Mouse (Mus musculus) intestine, embryonic 15.5 days (tissue): ENCODE results near the gene Pih1d1. TPM values are rescaled to one million over a fixed set of nuclear protein-coding genes. Genes with fewer than 3 reads are reported as not detected.
"Not testable (repeated sequence)": the region's sequence is repeated elsewhere in the genome, so short reads cannot be mapped to it uniquely, and the experiment has no call there.

ENCODE experiments used
- ATAC-seq: fragments of 200-750 bp; cut with Nextera tagmentation; 2 replicates; pipeline ENCODE4 v1.8.0; 2017; ENCODE audit warnings: moderate TSS enrichment, moderate library complexity
- H3K27ac ChIP-seq: fragments of 300-500 bp; sonication (generic); 2 replicates; pipeline ENCODE4 v1.5.1; 2015; ENCODE audit warnings: mild to moderate bottlenecking, inconsistent platforms
- H3K27me3 ChIP-seq: fragments of 300-500 bp; sonication (generic); replicated peaks from 2 replicates; pipeline ENCODE4 v1.6.1; 2015; ENCODE audit warnings: inconsistent platforms
- H3K36me3 ChIP-seq: fragments of 300-500 bp; sonication (generic); 2 replicates; pipeline ENCODE4 v1.6.1; 2015; ENCODE audit warnings: inconsistent platforms
- H3K4me1 ChIP-seq: fragments of 300-500 bp; sonication (generic); replicated peaks from 2 replicates; pipeline ENCODE4 v1.6.1; 2015; ENCODE audit warnings: inconsistent platforms
- H3K4me2 ChIP-seq: fragments of 300-500 bp; sonication (generic); replicated peaks from 2 replicates; pipeline ENCODE4 v1.6.1; 2015; ENCODE audit warnings: mild to moderate bottlenecking, inconsistent platforms
- H3K4me3 ChIP-seq: fragments of 300-500 bp; sonication (generic); replicated peaks from 2 replicates; pipeline ENCODE4 v1.5.1; 2015; ENCODE audit warnings: inconsistent platforms
- H3K9ac ChIP-seq: fragments of 300-500 bp; sonication (generic); 2 replicates; pipeline ENCODE4 v1.6.1; 2015; ENCODE audit warnings: inconsistent platforms
- H3K9me3 ChIP-seq: fragments of 300-500 bp; sonication (generic); 2 replicates; pipeline ENCODE4 v1.6.1; 2016; ENCODE audit warnings: inconsistent platforms
- WGBS: fragments of 180-500 bp; shearing (Covaris S2); methylation state at CpG from one replicate; pipeline ENCODE4 v1.1.7; 2015; 5-methylcytosine and 5-hydroxymethylcytosine counted together
- polyA plus RNA-seq: library from polyadenylated mRNA; unstranded; fragments of >200 nt; fragmentation: Nextera tagmentation; extraction: Ambion mirVana; gene quantifications from 2 replicates; pipeline ENCODE4 v1.2.1, GENCODE M21; 2015

The Pih1d1 gene
- polyA plus RNA-seq = 94.1 and 98.9 TPM in 2 replicates

GRCm38 (mm10) chr7:45154096-45154992 lies at the start of gene Pih1d1, which contains the start of gene Aldh16a1:
TSS of gene Pih1d1 (plus strand) at chr7:45154303.
TSS of gene Aldh16a1 (minus strand) at chr7:45154584.
- 3% methylated on average over 69 of the region's 69 CpGs for WGBS

GRCm38 (mm10) chr7:45104941-45105340 lies 49.2 kb upstream of the Pih1d1 start:
- Histone ChIP-seq H3K9me3 (no peaks in the 10 kb centered on the region), H3K36me3 (no peaks in the 10 kb centered on the region), H3K9ac (no peak overlapping the region), H3K4me2 (no peak overlapping the region), H3K4me3 (no peak overlapping the region), H3K27me3 (no peaks in the 10 kb centered on the region), H3K27ac (no peak overlapping the region), H3K4me1 (peaks cover 33% of the 10 kb centered on the region)
- ATAC-seq = no peak
- 83% methylated on average over 5 of the region's 5 CpGs for WGBS

More at GRCm38 (mm10) chr7:45154096-45154992, at the start of gene Pih1d1, which contains the start of gene Aldh16a1:
- no peaks in the 10 kb centered on the region for H3K27me3 ChIP-seq
- peaks cover 17% of the 10 kb centered on the region for H3K4me1 ChIP-seq
- peak; percentile 97 for ATAC-seq
- 0 out of 2 replicates have a peak, but pooled peaks cover 6% of the 10 kb centered on the region for H3K36me3 ChIP-seq
- H3K9me3 ChIP-seq = no peaks in the 10 kb centered on the region
- H3K9ac ChIP-seq = peak within 1 kb of the TSS; percentile 67
- peak within 1 kb of the TSS; percentile 62 for H3K4me3 ChIP-seq
- H3K4me2 ChIP-seq = peak within 1 kb of the TSS; percentile 66
- H3K27ac ChIP-seq = peak within 1 kb of the TSS; percentile 95

- Histone ChIP-seq H3K36me3 (no peaks in the 10 kb centered on the region), H3K4me2 (no peak overlapping the region), H3K4me1 (peaks cover 33% of the 10 kb centered on the region), H3K27me3 (no peaks in the 10 kb centered on the region), H3K9ac (no peak overlapping the region), H3K27ac (0 out of 2 replicates have a peak overlapping the region, but pooled peaks have one; percentile 22), H3K9me3 (no peaks in the 10 kb centered on the region), H3K4me3 (no peak overlapping the region)
- peak; percentile 58 for ATAC-seq
- 62% methylated on average over 8 of the region's 8 CpGs for WGBS
These were observed 48.6 kb upstream of the Pih1d1 start for GRCm38 (mm10) chr7:45105491-45105890.

GRCm38 (mm10) chr7:45106441-45106840 lies 47.7 kb upstream of the Pih1d1 start:
- H3K27me3 ChIP-seq = no peaks in the 10 kb centered on the region
- H3K9me3 ChIP-seq = no peaks in the 10 kb centered on the region
- no peaks in the 10 kb centered on the region for H3K36me3 ChIP-seq
- WGBS = 56% methylated on average over 6 of the region's 6 CpGs
- no peak overlapping the region for H3K27ac ChIP-seq
- no peak for ATAC-seq
- H3K4me3 ChIP-seq = no peak overlapping the region
- no peak overlapping the region for H3K9ac ChIP-seq
- H3K4me2 ChIP-seq = no peak overlapping the region
- H3K4me1 ChIP-seq = peaks cover 33% of the 10 kb centered on the region

- Histone ChIP-seq H3K4me3 (no peak overlapping the region), H3K27me3 (no peaks in the 10 kb centered on the region), H3K9me3 (no peaks in the 10 kb centered on the region), H3K4me2 (no peak overlapping the region), H3K4me1 (peaks cover 33% of the 10 kb centered on the region), H3K36me3 (no peaks in the 10 kb centered on the region), H3K27ac (no peak overlapping the region), H3K9ac (no peak overlapping the region)
- ATAC-seq = no peak
- WGBS = 67% methylated on average over 5 of the region's 5 CpGs
These were observed 47.0 kb upstream of the Pih1d1 start for GRCm38 (mm10) chr7:45107052-45107645.

GRCm38 (mm10) chr7:45110089-45110488 lies 44.0 kb upstream of the Pih1d1 start:
- H3K36me3 ChIP-seq, H3K4me3 ChIP-seq, H3K4me2 ChIP-seq, ATAC-seq, H3K9ac ChIP-seq, H3K9me3 ChIP-seq, H3K27me3 ChIP-seq, H3K27ac ChIP-seq: not testable (repeated sequence)
- WGBS = 90% methylated on average over 4 of the region's 4 CpGs
- peaks cover 12% of the 10 kb centered on the region; the same call in 1 of the 2 replicates for H3K4me1 ChIP-seq

- WGBS = 43% methylated on average over 2 of the region's 2 CpGs
- ATAC-seq = no peak
These were observed 42.2 kb upstream of the Pih1d1 start for GRCm38 (mm10) chr7:45111940-45112339.

GRCm38 (mm10) chr7:45112529-45112928 lies 41.6 kb upstream of the Pih1d1 start:
- H3K27me3 ChIP-seq = no peaks in the 10 kb centered on the region
- H3K4me2 ChIP-seq = no peak overlapping the region
- H3K4me1 ChIP-seq = 0 out of 2 replicates have a peak, but pooled peaks cover 4% of the 10 kb centered on the region
- H3K36me3 ChIP-seq = no peaks in the 10 kb centered on the region
- H3K4me3 ChIP-seq = no peak overlapping the region
- H3K27ac ChIP-seq = no peak overlapping the region
- no peaks in the 10 kb centered on the region for H3K9me3 ChIP-seq
- H3K9ac ChIP-seq = no peak overlapping the region
- peak; percentile 86 for ATAC-seq
- 27% methylated on average over 3 of the region's 3 CpGs for WGBS

More at GRCm38 (mm10) chr7:45111940-45112339, 42.2 kb upstream of the Pih1d1 start:
- Histone ChIP-seq H3K4me1 (0 out of 2 replicates have a peak, but pooled peaks cover 3% of the 10 kb centered on the region), H3K27me3 (no peaks in the 10 kb centered on the region), H3K36me3 (no peaks in the 10 kb centered on the region), H3K27ac (no peak overlapping the region), H3K4me2 (no peak overlapping the region), H3K4me3 (no peak overlapping the region), H3K9me3 (no peaks in the 10 kb centered on the region), H3K9ac (no peak overlapping the region)

GRCm38 (mm10) chr7:45113476-45113875 lies 40.6 kb upstream of the Pih1d1 start:
- 65% methylated on average over 2 of the region's 2 CpGs for WGBS
- Histone ChIP-seq H3K4me2 (no peak overlapping the region), H3K27ac (peak overlapping the region; percentile 58; the same call in 1 of the 2 replicates), H3K36me3 (no peaks in the 10 kb centered on the region), H3K9me3 (no peaks in the 10 kb centered on the region), H3K9ac (no peak overlapping the region), H3K27me3 (no peaks in the 10 kb centered on the region), H3K4me1 (0 out of 2 replicates have a peak, but pooled peaks cover 6% of the 10 kb centered on the region), H3K4me3 (no peak overlapping the region)
- peak; percentile 48; the same call in 1 of the 2 replicates for ATAC-seq

GRCm38 (mm10) chr7:45117566-45117965 lies 36.5 kb upstream of the Pih1d1 start:
- Histone ChIP-seq H3K4me1 (peaks cover 18% of the 10 kb centered on the region), H3K9me3 (no peaks in the 10 kb centered on the region), H3K9ac (no peak overlapping the region), H3K27ac (0 out of 2 replicates have a peak overlapping the region, but pooled peaks have one; percentile 17), H3K4me2 (no peak overlapping the region), H3K27me3 (no peaks in the 10 kb centered on the region), H3K36me3 (peaks cover 31% of the 10 kb centered on the region), H3K4me3 (no peak overlapping the region)
- no peak for ATAC-seq
- 71% methylated on average over 8 of the region's 8 CpGs for WGBS

GRCm38 (mm10) chr7:45118336-45118735 lies 35.8 kb upstream of the Pih1d1 start:
- H3K4me1 ChIP-seq = peaks cover 25% of the 10 kb centered on the region
- no peaks in the 10 kb centered on the region for H3K9me3 ChIP-seq
- no peak for ATAC-seq
- H3K9ac ChIP-seq = no peak overlapping the region
- H3K27ac ChIP-seq = 0 out of 2 replicates have a peak overlapping the region, but pooled peaks have one; percentile 17
- no peak overlapping the region for H3K4me2 ChIP-seq
- peaks cover 32% of the 10 kb centered on the region for H3K36me3 ChIP-seq
- WGBS = 83% methylated on average over 6 of the region's 6 CpGs
- no peak overlapping the region for H3K4me3 ChIP-seq
- H3K27me3 ChIP-seq = no peaks in the 10 kb centered on the region
